Mouse (Mus musculus) thymus, adult 2 months (tissue): ENCODE measurements at regions not wholly inside any gene's neighbourhood (a gene's known extent, or its start where the extent isn't known, plus 50 kb on each side); places are given as distances from the start of the nearest gene placed in this dataset.

Source experiments
- CTCF ChIP-seq: fragments of 200-500 bp; IDR thresholded peaks from 2 replicates; pipeline ENCODE4 v1.5.1; 2012; ENCODE audit warnings: mild to moderate bottlenecking, control low read depth, low read length, moderate library complexity, borderline replicate concordance; ENCODE audit not compliant: control insufficient read depth, poor library complexity, insufficient read depth; ENCODE audit errors: extremely low read depth
- POLR2A ChIP-seq: fragments of 200-500 bp; IDR thresholded peaks from 2 replicates; pipeline ENCODE4 v1.6.1; 2012; ENCODE audit warnings: mild to moderate bottlenecking, low read length, control low read depth, moderate library complexity; ENCODE audit not compliant: control insufficient read depth, poor library complexity, insufficient read depth; ENCODE audit errors: extremely low read depth

- TF ChIP-seq POLR2A (no peak), CTCF (no peak)
Observed at GRCm38 (mm10) chr10:111089382-111089781, 75.2 kb upstream of the Osbpl8 start.
